Mouse (Mus musculus): Measurements from ENCODE around the gene Wfdc16. TPM values are rescaled to one million over a fixed set of nuclear protein-coding genes. Genes with fewer than 3 reads are reported as not detected.

Wfdc16 gene
- total RNA-seq, 2 experiments from 2014 or later: not detected

Other genes starting within 250 kb of the Wfdc16 start
- under 1 TPM in 1 of 2 experiments, not detected in 1; 0.45 TPM for gene Slpi, start 249.7 kb downstream of the Wfdc16 start, total RNA-seq (2021)
- gene Rbpjl, start 235.7 kb downstream of the Wfdc16 start, total RNA-seq (2021): not detected
- 1 to 10 TPM in 1 of 2 experiments, under 1 TPM in 1; 0.56 to 1.7 TPM for gene Matn4, start 233.6 kb downstream of the Wfdc16 start, total RNA-seq (2021)
- gene Sdc4, start 194.9 kb downstream of the Wfdc16 start, total RNA-seq (2021): 10 to 100 TPM; 39.8 to 95.4 TPM
- 10 to 100 TPM; 21.7 to 24.7 TPM for gene Sys1, start 181.8 kb downstream of the Wfdc16 start, total RNA-seq (2021)
- gene Gm20458, start 177.8 kb downstream of the Wfdc16 start, total RNA-seq (2021): 1 to 10 TPM; 7.6 to 9.4 TPM
- not detected for gene Trp53tg5, start 165.1 kb downstream of the Wfdc16 start, total RNA-seq (2021)
- gene Dbndd2, start 152.7 kb downstream of the Wfdc16 start, total RNA-seq (2021): 10 to 100 TPM; 12.9 to 25.5 TPM
- gene Pigt, start 141.3 kb downstream of the Wfdc16 start, total RNA-seq (2021): 10 to 100 TPM; 27.2 to 33.5 TPM
- not detected for gene Wfdc2, start 76.4 kb downstream of the Wfdc16 start, total RNA-seq (2021)
- not detected for gene Spint3, start 65.3 kb downstream of the Wfdc16 start, total RNA-seq (2021)
- gene Wfdc6a, start 53.3 kb downstream of the Wfdc16 start, total RNA-seq (2021): not detected
- gene Eppin, start 45.2 kb downstream of the Wfdc16 start, total RNA-seq (2021): not detected
- gene Wfdc6b, start 25.3 kb downstream of the Wfdc16 start, total RNA-seq (2021): not detected
- gene Wfdc8, start 25.2 kb downstream of the Wfdc16 start, total RNA-seq (2021): not detected
- gene Wfdc10, start 17.2 kb upstream of the Wfdc16 start, total RNA-seq (2021): not detected
- not detected for gene Wfdc9, start 17.8 kb upstream of the Wfdc16 start, total RNA-seq (2021)
- gene Wfdc11, start 35.3 kb upstream of the Wfdc16 start, total RNA-seq (2021): not detected
- not detected for gene Wfdc13, start 46.3 kb upstream of the Wfdc16 start, total RNA-seq (2021)
- gene Spint4, start 59.7 kb upstream of the Wfdc16 start, total RNA-seq (2021): not detected
- gene Spint5, start 76.5 kb upstream of the Wfdc16 start, total RNA-seq (2021): not detected
- gene Wfdc3, start 107.1 kb upstream of the Wfdc16 start, total RNA-seq (2021): not detected
- 10 to 100 TPM; 18.5 to 19.4 TPM for gene Dnttip1, start 107.2 kb upstream of the Wfdc16 start, total RNA-seq (2021)
- under 1 TPM; 0.20 to 0.33 TPM for gene Ube2c, start 131.1 kb upstream of the Wfdc16 start, total RNA-seq (2021)
- over 10,000 TPM; 14,820 to 17,621 TPM for gene Tnnc2, start 141.2 kb upstream of the Wfdc16 start, total RNA-seq (2021)
- 10 to 100 TPM; 20.6 to 25.6 TPM for gene Snx21, start 147.0 kb upstream of the Wfdc16 start, total RNA-seq (2021)
- 1 to 10 TPM; 7.9 to 8.6 TPM for gene Acot8, start 166.1 kb upstream of the Wfdc16 start, total RNA-seq (2021)
- gene Zswim3, start 166.3 kb upstream of the Wfdc16 start, total RNA-seq (2021): 1 to 10 TPM; 1.2 to 1.4 TPM
- 1 to 10 TPM; 4.6 to 4.9 TPM for gene Zswim1, start 183.9 kb upstream of the Wfdc16 start, total RNA-seq (2021)
- under 1 TPM in 1 of 2 experiments, not detected in 1; 0.84 TPM for gene Spata25, start 189.7 kb upstream of the Wfdc16 start, total RNA-seq (2021)
- 10 to 100 TPM; 50.2 to 58.1 TPM for gene Ctsa, start 194.1 kb upstream of the Wfdc16 start, total RNA-seq (2021)
- gene Neurl2, start 194.7 kb upstream of the Wfdc16 start, total RNA-seq (2021): 10 to 100 TPM; 31.1 to 37.0 TPM
- 10 to 100 TPM; 11.4 to 20.1 TPM for gene Pltp, start 218.9 kb upstream of the Wfdc16 start, total RNA-seq (2021)
- 10 to 100 TPM; 25.6 TPM for gene Pcif1, start 240.5 kb upstream of the Wfdc16 start, total RNA-seq (2021)